Mouse (Mus musculus) brain, embryonic 14.5 days (tissue): ENCODE results near the gene Helz2.

Source experiments
- CTCF ChIP-seq: fragments of 200-500 bp; IDR thresholded peaks from 2 replicates; pipeline ENCODE4 v1.5.1; 2012; ENCODE audit warnings: inconsistent platforms, mild to moderate bottlenecking, moderate library complexity, borderline replicate concordance; ENCODE audit not compliant: insufficient read depth, insufficient read length; ENCODE audit errors: extremely low read depth
- POLR2A ChIP-seq: fragments of 200-500 bp; IDR thresholded peaks from 2 replicates; pipeline ENCODE4 v1.6.1; 2012; ENCODE audit warnings: mild to moderate bottlenecking, inconsistent platforms, borderline replicate concordance; ENCODE audit not compliant: poor library complexity, insufficient read depth, insufficient read length, severe bottlenecking; ENCODE audit errors: extremely low read depth

GRCm38 (mm10) chr2:181277866-181278265, 36.0 kb upstream of the Helz2 start:
- TF ChIP-seq CTCF = no peak
- no peak for TF ChIP-seq POLR2A
